Mouse (Mus musculus) ES-E14 (cell line): Measurements from ENCODE around the gene Tns1. TPM values are rescaled to one million over a fixed set of nuclear protein-coding genes. Genes with fewer than 3 reads are reported as not detected.

Experiments
- DNase-seq: peaks from one replicate; pipeline ENCODE4 v3.0.0-alpha.2; 2013; ENCODE audit warnings: low read depth, low spot score
- H3K27ac ChIP-seq: 2 replicates; pipeline ENCODE4 v1.5.1; 2012; ENCODE audit warnings: low read depth, mild to moderate bottlenecking, low read length, moderate library complexity, mixed read lengths; ENCODE audit not compliant: poor library complexity, insufficient read depth, severe bottlenecking
- H3K36me3 ChIP-seq: 2 replicates; pipeline ENCODE4 v1.6.1; 2012; ENCODE audit warnings: mild to moderate bottlenecking, low read length, moderate library complexity, mixed read lengths; ENCODE audit not compliant: control insufficient read depth, poor library complexity, insufficient read depth, severe bottlenecking
- H3K4me1 ChIP-seq, 2 experiments: fragments of 150-350 bp in 1 of 2; sonication (generic) in 1 of 2; 2 replicates each; pipeline ENCODE4 v1.6.1; 2012; ENCODE audit warnings: low read length in 2 of 2, mild to moderate bottlenecking in 1 of 2, mixed read lengths in 1 of 2; ENCODE audit not compliant: control insufficient read depth in 2 of 2, insufficient read depth in 2 of 2, poor library complexity in 1 of 2
- H3K4me3 ChIP-seq, 2 experiments: fragments of 150-350 bp in 1 of 2; sonication (generic) in 1 of 2; 2 replicates each; pipeline ENCODE4 v1.5.1; 2012; ENCODE audit warnings: low read length in 2 of 2, low read depth in 1 of 2, mild to moderate bottlenecking in 1 of 2, mixed read lengths in 1 of 2; ENCODE audit not compliant: insufficient read depth in 1 of 2, poor library complexity in 1 of 2, severe bottlenecking in 1 of 2
- H3K9ac ChIP-seq: 2 replicates; pipeline ENCODE4 v1.6.1; 2012; ENCODE audit warnings: low read depth, mild to moderate bottlenecking, low read length, mixed read lengths; ENCODE audit not compliant: poor library complexity, insufficient read depth, severe bottlenecking
- H3K9me3 ChIP-seq: fragments of 150-350 bp; sonication (generic); 2 replicates; pipeline ENCODE4 v1.6.1; 2012; ENCODE audit warnings: low read depth, mild to moderate bottlenecking, low read length; ENCODE audit not compliant: control insufficient read depth, insufficient read depth
- CHD2 ChIP-seq: IDR thresholded peaks from 2 replicates; pipeline ENCODE4 v1.6.1; 2014; ENCODE audit warnings: mild to moderate bottlenecking, low read depth, low read length, inconsistent platforms
- HCFC1 ChIP-seq: IDR thresholded peaks from 2 replicates; pipeline ENCODE4 v1.6.1; 2012; ENCODE audit warnings: low read length, inconsistent platforms, borderline replicate concordance; ENCODE audit not compliant: insufficient read depth
- MAFK ChIP-seq: IDR thresholded peaks from 2 replicates; pipeline ENCODE4 v1.6.1; 2014; ENCODE audit warnings: mild to moderate bottlenecking, low read depth, low read length, inconsistent platforms; ENCODE audit not compliant: insufficient read depth
- ZC3H11A ChIP-seq: IDR thresholded peaks from 2 replicates; pipeline ENCODE4 v1.6.1; 2012; ENCODE audit warnings: low read depth, mild to moderate bottlenecking, inconsistent platforms, low read length, borderline replicate concordance
- ZNF384 ChIP-seq: IDR thresholded peaks from 2 replicates; pipeline ENCODE4 v1.6.1; 2012; ENCODE audit warnings: low read depth, low read length, inconsistent platforms
- in situ Hi-C, 2 experiments: fragments of 600-800 bp; cut with MboI; formaldehyde crosslinking; loops; one replicate each; pipeline ENCODE4 v1.15.1; 2025; ENCODE audit warnings: low sequenced_read_pairs in 2 of 2, inconsistent platforms in 1 of 2; ENCODE audit not compliant: unreplicated experiment in 2 of 2
- total RNA-seq: library from RNA; depleted of rRNA; stranded (reverse); fragments of 300-350 nt; gene quantifications from 2 replicates; pipeline ENCODE4 v1.2.3, GENCODE M21; 2012

The Tns1 gene
- total RNA-seq, 1 experiment = 9.5 TPM

DNA sequence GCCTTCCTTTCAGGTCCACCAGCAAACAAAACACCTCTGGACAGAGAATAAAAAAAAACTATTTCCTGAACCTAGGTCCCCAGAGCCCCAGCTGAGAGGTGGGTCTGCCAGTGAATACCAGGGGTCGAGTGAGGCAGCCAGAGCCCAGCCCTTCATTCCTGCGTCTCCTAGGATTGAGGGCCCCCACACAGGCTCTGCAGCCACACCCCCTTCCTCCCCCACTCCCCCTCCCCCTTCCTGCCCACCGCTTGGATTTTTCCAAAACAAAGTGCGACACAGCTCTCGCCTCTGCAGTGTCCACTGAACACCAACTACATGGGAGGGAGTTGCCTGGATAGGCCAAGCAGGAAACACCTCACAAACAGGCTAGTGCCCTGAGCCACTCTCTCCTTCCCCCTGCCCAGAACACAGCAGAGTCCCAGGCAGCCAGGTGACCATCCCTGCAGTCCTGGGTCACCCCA, 124.0 kb downstream of the Tns1 start:
- no peak overlapping the region for H3K9ac ChIP-seq
- TF ChIP-seq HCFC1 = no peak
- TF ChIP-seq CHD2 = no peak
- TF ChIP-seq MAFK = no peak
- no peak for TF ChIP-seq ZC3H11A
- TF ChIP-seq ZNF384 = no peak
- in situ Hi-C loops = no loop called here
- DNase-seq = no peak
- no peaks in the 10 kb centered on the region for H3K36me3 ChIP-seq
- no peak overlapping the region for H3K4me3 ChIP-seq
- no peak overlapping the region for H3K27ac ChIP-seq
- no peaks in the 10 kb centered on the region for H3K9me3 ChIP-seq
- H3K4me1 ChIP-seq = no peaks in the 10 kb centered on the region

- Histone ChIP-seq H3K9me3 (no peaks in the 10 kb centered on the region), H3K4me3 (no peak overlapping the region), H3K4me1 (no peaks in the 10 kb centered on the region), H3K36me3 (no peaks in the 10 kb centered on the region), H3K9ac (no peak overlapping the region), H3K27ac (no peak overlapping the region)
- DNase-seq = no peak
- TF ChIP-seq MAFK = no peak
- TF ChIP-seq HCFC1 = no peak
- TF ChIP-seq ZC3H11A = no peak
- no peak for TF ChIP-seq CHD2
- no peak for TF ChIP-seq ZNF384
- in situ Hi-C loops = no loop called here
These were observed 124.7 kb downstream of the Tns1 start for GRCm38 (mm10) chr1:73999533-73999932.

- H3K9ac ChIP-seq = no peak overlapping the region
- H3K36me3 ChIP-seq = no peaks in the 10 kb centered on the region
These were observed 125.3 kb downstream of the Tns1 start for GRCm38 (mm10) chr1:73998925-73999375.

GRCm38 (mm10) chr1:73998131-73998865, 126.0 kb downstream of the Tns1 start:
- in situ Hi-C loops = no loop called here
- no peak overlapping the region for H3K4me3 ChIP-seq
- H3K36me3 ChIP-seq = no peaks in the 10 kb centered on the region
- no peaks in the 10 kb centered on the region for H3K4me1 ChIP-seq
- no peak overlapping the region for H3K9ac ChIP-seq
- no peaks in the 10 kb centered on the region for H3K9me3 ChIP-seq
- no peak overlapping the region for H3K27ac ChIP-seq
- DNase-seq = no peak
- TF ChIP-seq HCFC1 (no peak), CHD2 (no peak), ZC3H11A (no peak), MAFK (no peak), ZNF384 (no peak)

More at GRCm38 (mm10) chr1:73998925-73999375, 125.3 kb downstream of the Tns1 start:
- H3K9me3 ChIP-seq = no peaks in the 10 kb centered on the region
- TF ChIP-seq CHD2 (no peak), MAFK (no peak), ZNF384 (no peak), ZC3H11A (no peak), HCFC1 (no peak)
- DNase-seq = no peak
- no peak overlapping the region for H3K4me3 ChIP-seq
- in situ Hi-C loops = no loop called here
- no peak overlapping the region for H3K27ac ChIP-seq
- H3K4me1 ChIP-seq = no peaks in the 10 kb centered on the region

DNA sequence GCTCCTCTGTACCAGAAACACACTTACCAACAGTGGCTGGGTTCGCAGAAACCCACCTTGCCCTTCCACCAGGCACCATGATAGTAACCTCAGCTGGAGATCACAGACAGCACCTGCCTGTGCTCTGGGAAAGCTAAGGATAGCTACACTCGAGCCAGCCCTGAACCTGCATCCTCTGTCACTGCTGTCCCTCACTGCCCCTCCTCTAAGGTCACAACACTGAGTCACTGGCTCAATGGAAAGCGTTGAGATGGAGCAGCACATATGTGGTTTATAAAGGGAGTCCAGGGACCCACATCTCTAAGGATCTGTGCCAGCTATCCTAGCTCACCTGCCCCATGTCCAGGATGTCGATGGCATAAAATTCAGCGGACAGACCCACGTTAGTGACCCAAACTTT, 126.9 kb downstream of the Tns1 start:
- no peak overlapping the region for H3K27ac ChIP-seq
- TF ChIP-seq CHD2 (no peak), ZNF384 (no peak)
- DNase-seq = no peak
- H3K9ac ChIP-seq = no peak overlapping the region
- in situ Hi-C loops = no loop called here
- no peaks in the 10 kb centered on the region for H3K9me3 ChIP-seq
- H3K4me1 ChIP-seq = no peaks in the 10 kb centered on the region
- H3K36me3 ChIP-seq = no peaks in the 10 kb centered on the region
- H3K4me3 ChIP-seq = no peak overlapping the region
